Mouse (Mus musculus) ES-Bruce4 (cell line): ENCODE data around the gene Ipcef1. TPM values are rescaled to one million over a fixed set of nuclear protein-coding genes. Genes with fewer than 3 reads are reported as not detected.

Source experiments
- H3K27ac ChIP-seq: 2 replicates; pipeline ENCODE4 v1.5.1; 2012; ENCODE audit warnings: low read length, inconsistent platforms; ENCODE audit not compliant: insufficient read depth
- H3K27me3 ChIP-seq: 2 replicates; pipeline ENCODE4 v1.6.1; 2012; ENCODE audit warnings: mild to moderate bottlenecking, low read length, inconsistent platforms; ENCODE audit not compliant: control insufficient read depth, poor library complexity, insufficient read depth, severe bottlenecking
- H3K36me3 ChIP-seq: 2 replicates; pipeline ENCODE4 v1.6.1; 2012; ENCODE audit warnings: inconsistent platforms, mild to moderate bottlenecking, low read length, moderate library complexity; ENCODE audit not compliant: control insufficient read depth, poor library complexity, insufficient read depth, severe bottlenecking
- H3K4me1 ChIP-seq: one replicate; pipeline ENCODE4 v1.8.1; 2011; ENCODE audit warnings: low read length; ENCODE audit not compliant: control insufficient read depth, insufficient read depth
- H3K4me3 ChIP-seq: 2 replicates; pipeline ENCODE4 v1.5.1; 2011; ENCODE audit warnings: low read depth, mild to moderate bottlenecking, low read length
- H3K9ac ChIP-seq: 2 replicates; pipeline ENCODE4 v1.6.1; 2012; ENCODE audit warnings: low read depth, mild to moderate bottlenecking, inconsistent platforms; ENCODE audit not compliant: poor library complexity, severe bottlenecking
- H3K9me3 ChIP-seq: replicated peaks from 2 replicates; pipeline ENCODE4 v1.6.1; 2012; ENCODE audit warnings: mild to moderate bottlenecking, low read length, inconsistent platforms; ENCODE audit not compliant: control insufficient read depth, poor library complexity, insufficient read depth, severe bottlenecking
- CTCF ChIP-seq: IDR thresholded peaks from one replicate; pipeline ENCODE4 v1.8.1; 2011; ENCODE audit warnings: low read depth, low read length
- EP300 ChIP-seq: IDR thresholded peaks from 2 replicates; pipeline ENCODE4 v1.6.1; 2011; ENCODE audit warnings: low read depth, low read length; ENCODE audit not compliant: insufficient read depth
- POLR2A ChIP-seq: IDR thresholded peaks from one replicate; pipeline ENCODE4 v1.8.1; 2011; ENCODE audit warnings: low read length; ENCODE audit not compliant: insufficient read depth
- polyA plus RNA-seq: library from polyadenylated mRNA; stranded (reverse); fragments of >200 nt; gene quantifications from 2 replicates; pipeline ENCODE4 v1.2.4, GENCODE M21; 2011; ENCODE audit warnings: low read depth; ENCODE audit not compliant: missing spikeins, insufficient read depth, insufficient read length

The Ipcef1 gene
- polyA plus RNA-seq, 1 experiment = not detected

- Histone ChIP-seq H3K27ac (no peak overlapping the region), H3K9me3 (peaks cover 6% of the 10 kb centered on the region)
- TF ChIP-seq POLR2A = no peak
- TF ChIP-seq EP300 = no peak
- no peak for TF ChIP-seq CTCF
These were observed 173.9 kb downstream of the Ipcef1 start for GRCm38 (mm10) chr10:6878276-6878881.

GRCm38 (mm10) chr10:6873917-6874316 lies 178.4 kb downstream of the Ipcef1 start:
- Histone ChIP-seq H3K4me3 (no peak overlapping the region), H3K36me3 (no peaks in the 10 kb centered on the region), H3K4me1 (no peaks in the 10 kb centered on the region), H3K27me3 (no peaks in the 10 kb centered on the region), H3K27ac (no peak overlapping the region), H3K9ac (no peak overlapping the region), H3K9me3 (peaks cover 14% of the 10 kb centered on the region)
- TF ChIP-seq CTCF (no peak), POLR2A (no peak)

More at GRCm38 (mm10) chr10:6878276-6878881, 173.9 kb downstream of the Ipcef1 start:
- Histone ChIP-seq H3K4me1 (no peaks in the 10 kb centered on the region), H3K36me3 (no peaks in the 10 kb centered on the region), H3K9ac (no peak overlapping the region), H3K4me3 (no peak overlapping the region), H3K27me3 (no peaks in the 10 kb centered on the region)

GRCm38 (mm10) chr10:6871418-6872072 lies 180.7 kb downstream of the Ipcef1 start:
- H3K27ac ChIP-seq = no peak overlapping the region
- no peaks in the 10 kb centered on the region for H3K27me3 ChIP-seq
- no peak overlapping the region for H3K4me3 ChIP-seq
- H3K9me3 ChIP-seq = peaks cover 20% of the 10 kb centered on the region
- no peak overlapping the region for H3K9ac ChIP-seq
- TF ChIP-seq POLR2A = no peak
- no peak for TF ChIP-seq EP300
- TF ChIP-seq CTCF = peak; percentile 1
- H3K4me1 ChIP-seq = no peaks in the 10 kb centered on the region
- no peaks in the 10 kb centered on the region for H3K36me3 ChIP-seq

GRCm38 (mm10) chr10:6855812-6856211 lies 196.5 kb downstream of the Ipcef1 start:
- no peak overlapping the region for H3K4me3 ChIP-seq
- no peaks in the 10 kb centered on the region for H3K9me3 ChIP-seq
- H3K4me1 ChIP-seq = no peaks in the 10 kb centered on the region
- no peak overlapping the region for H3K9ac ChIP-seq
- H3K27me3 ChIP-seq = no peaks in the 10 kb centered on the region
- H3K36me3 ChIP-seq = no peaks in the 10 kb centered on the region
- no peak for TF ChIP-seq CTCF
- no peak for TF ChIP-seq EP300
- no peak for TF ChIP-seq POLR2A
- no peak overlapping the region for H3K27ac ChIP-seq

- Histone ChIP-seq H3K27me3 (no peaks in the 10 kb centered on the region), H3K4me3 (no peak overlapping the region), H3K36me3 (no peaks in the 10 kb centered on the region), H3K9me3 (no peaks in the 10 kb centered on the region), H3K9ac (no peak overlapping the region), H3K27ac (no peak overlapping the region), H3K4me1 (no peaks in the 10 kb centered on the region)
- TF ChIP-seq EP300 (no peak), POLR2A (no peak), CTCF (no peak)
These were observed 203.4 kb downstream of the Ipcef1 start for GRCm38 (mm10) chr10:6848834-6849233.

- Histone ChIP-seq H3K9ac (no peak overlapping the region), H3K27ac (no peak overlapping the region), H3K4me3 (no peak overlapping the region), H3K36me3 (no peaks in the 10 kb centered on the region), H3K27me3 (no peaks in the 10 kb centered on the region), H3K4me1 (no peaks in the 10 kb centered on the region), H3K9me3 (no peaks in the 10 kb centered on the region)
- TF ChIP-seq CTCF = no peak
- TF ChIP-seq EP300 = no peak
- TF ChIP-seq POLR2A = no peak
These were observed 204.0 kb downstream of the Ipcef1 start for GRCm38 (mm10) chr10:6848162-6848754.
